Mouse (Mus musculus) C3H10T1/2 (cell line): ENCODE measurements around the gene Capn8. TPM values are rescaled to one million over a fixed set of nuclear protein-coding genes. Genes with fewer than 3 reads are reported as not detected.

Experiments
- polyA plus RNA-seq, 2 experiments: library from polyadenylated mRNA; unstranded; fragments of >200 nt; fragmentation: generic; extraction: Trizol; gene quantifications; one replicate each; pipeline ENCODE4 v1.2.1; 2012; ENCODE audit warnings: missing spikeins in 2 of 2

Gene Capn8
- polyA plus RNA-seq = not detected

GRCm38 (mm10) chr1:182564408-182565120, at the start of gene Capn8:
Gene Capn8 (plus strand): TSS chr1:182565007.

GRCm38 (mm10) chr1:182516758-182517676, 47.8 kb upstream of the Capn8 start, which contains the start of gene Capn2:
Gene Capn2 (minus strand): TSS chr1:182517608.

Other genes with a start within 250 kb of the Capn8 start
- 1 to 10 TPM; 3.7 to 10.0 TPM for gene Fbxo28, start 223.4 kb upstream of the Capn8 start, polyA plus RNA-seq
- 1 to 10 TPM in 1 of 2 experiments, under 1 TPM in 1; 0.63 to 9.9 TPM for gene Trp53bp2, start 155.8 kb upstream of the Capn8 start, polyA plus RNA-seq
- gene Capn2, start 47.4 kb upstream of the Capn8 start, polyA plus RNA-seq = 100 to 1,000 TPM in 1 of 2 experiments, 10 to 100 TPM in 1; 27.4 to 155 TPM
- not detected for gene Ccdc185, start 184.2 kb downstream of the Capn8 start, polyA plus RNA-seq
- under 1 TPM; 0.05 to 0.32 TPM for gene Susd4, start 198.9 kb downstream of the Capn8 start, polyA plus RNA-seq